Mouse (Mus musculus): ENCODE data around the gene Fen1.

DNA sequence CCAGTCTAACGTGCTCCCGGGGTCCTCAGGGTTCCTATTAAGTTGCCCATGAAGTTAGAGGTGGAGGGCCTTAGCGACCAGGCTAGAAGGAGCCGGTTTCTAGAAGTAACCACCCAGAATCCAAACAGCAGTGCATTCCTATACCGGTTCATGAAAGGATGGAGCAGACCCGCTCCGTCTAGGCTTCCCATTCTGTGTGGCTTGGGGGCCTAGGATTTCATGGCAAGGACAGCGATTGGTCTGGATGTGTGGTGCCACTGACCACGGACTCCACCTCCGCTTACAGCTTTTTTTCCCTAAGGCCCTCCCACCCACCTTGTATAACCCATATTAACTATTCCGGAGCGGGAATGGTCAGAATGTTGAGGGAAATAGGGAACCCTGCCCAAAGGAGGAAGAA, 19.9 kb downstream of the Fen1 start:
- TF ChIP-seq POLR2A (IDR thresholded peaks at IDR 0.05; ENCODE audit: control insufficient read depth, low read depth, low read length) (peak; percentile 41; the same call in 1 of the 2 replicates), CTCF (IDR thresholded peaks at IDR 0.05; ENCODE audit: control insufficient read depth, insufficient read depth, insufficient replicate concordance, low read depth, low read length) (no peak)

Measured in testis, adult 2 months (tissue).